Mouse (Mus musculus) spleen, adult 18-20 months (tissue): ENCODE measurements around the gene Cd164l2.

Experiments used
- DNase-seq, 2 experiments: peaks; one replicate each; pipeline ENCODE4 v3.0.0; 2022; ENCODE audit warnings: mixed read lengths in 2 of 2

Gene Cd164l2

DNA sequence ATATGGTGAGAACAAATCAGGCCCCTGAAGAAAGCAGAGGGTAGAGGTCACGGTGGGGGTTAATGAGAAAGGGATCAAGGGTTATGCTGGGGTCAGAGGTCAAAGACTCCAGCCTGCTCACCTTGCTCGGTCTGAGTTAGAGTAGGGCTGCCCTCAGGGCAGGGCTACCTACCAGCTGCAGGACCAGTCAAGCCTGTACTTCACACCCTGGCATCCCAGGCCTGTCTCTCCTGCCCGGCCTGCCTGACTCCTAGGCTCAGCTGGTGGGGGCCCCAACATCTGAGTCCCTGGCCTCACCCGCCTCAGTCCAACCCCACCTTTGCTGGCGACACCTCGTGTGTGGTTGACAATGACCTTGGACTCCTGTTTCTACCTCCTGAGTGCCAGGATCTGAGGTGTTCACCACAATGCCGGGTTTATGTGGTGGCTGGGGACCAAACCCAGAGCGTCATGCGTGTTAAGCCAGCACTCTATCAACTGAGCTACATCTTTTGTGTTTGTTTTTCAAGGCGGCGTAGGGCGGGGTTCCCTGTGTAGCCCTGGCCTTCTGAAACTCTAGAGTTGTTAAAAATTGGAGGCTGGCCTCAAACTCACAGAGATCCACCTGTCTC lies 46.0 kb downstream of the Cd164l2 start:
- no peak for DNase-seq

DNA sequence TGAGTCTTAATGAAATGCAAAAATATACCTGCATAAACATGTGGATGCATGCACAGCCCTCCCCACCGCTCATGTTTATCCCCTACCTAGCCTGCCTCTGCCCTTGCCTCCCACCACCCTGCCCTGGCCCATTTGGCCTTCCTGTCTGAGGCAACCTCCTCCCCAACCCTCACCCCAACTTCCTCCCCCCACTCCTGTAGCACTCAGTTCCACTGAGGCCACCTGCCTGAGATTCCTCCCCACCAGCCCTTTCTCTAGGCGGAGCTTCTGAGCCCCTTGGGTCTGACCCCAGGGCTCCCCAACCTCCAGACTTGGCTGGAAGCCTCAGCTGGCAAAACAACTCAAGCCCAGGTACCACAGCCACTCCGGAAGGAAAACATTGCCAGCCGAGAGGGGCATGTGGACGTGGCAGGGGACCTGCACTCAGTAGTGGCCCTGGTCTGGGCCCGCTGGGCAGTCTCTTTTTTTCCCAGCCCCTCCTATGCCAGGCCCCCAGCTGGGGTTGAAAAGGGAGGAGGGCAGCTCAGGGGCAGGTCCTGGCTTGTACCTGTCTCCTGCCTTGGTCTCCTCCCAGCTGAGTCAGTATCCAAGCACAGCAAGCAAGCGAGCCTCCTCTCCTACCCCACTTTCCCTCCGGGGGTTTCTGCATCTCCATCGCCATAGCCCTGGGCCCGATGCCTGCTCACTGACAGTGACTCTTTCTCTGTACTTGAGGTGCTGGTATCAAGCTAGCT lies 49.9 kb downstream of the Cd164l2 start:
- no peak for DNase-seq

DNA sequence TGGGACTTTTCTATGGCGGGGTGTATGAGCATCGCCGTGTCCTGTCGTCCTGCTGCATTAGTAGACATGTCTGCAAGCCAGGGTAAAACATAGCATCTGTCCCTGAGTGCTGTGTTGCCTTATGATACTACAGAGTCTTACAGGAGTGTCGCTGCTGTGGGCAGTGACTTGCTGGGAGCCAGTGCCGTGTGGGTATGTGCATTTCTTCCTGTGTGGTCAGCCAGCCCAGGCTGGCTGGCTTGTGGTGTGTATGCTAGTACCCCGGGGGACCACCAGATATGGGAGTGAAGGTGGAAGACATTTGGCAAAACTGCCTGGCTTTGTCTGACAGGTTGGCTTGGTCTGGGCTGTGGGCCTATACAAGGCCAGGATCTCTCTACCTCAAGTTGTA lies 50.4 kb downstream of the Cd164l2 start:
- no peak for DNase-seq

DNA sequence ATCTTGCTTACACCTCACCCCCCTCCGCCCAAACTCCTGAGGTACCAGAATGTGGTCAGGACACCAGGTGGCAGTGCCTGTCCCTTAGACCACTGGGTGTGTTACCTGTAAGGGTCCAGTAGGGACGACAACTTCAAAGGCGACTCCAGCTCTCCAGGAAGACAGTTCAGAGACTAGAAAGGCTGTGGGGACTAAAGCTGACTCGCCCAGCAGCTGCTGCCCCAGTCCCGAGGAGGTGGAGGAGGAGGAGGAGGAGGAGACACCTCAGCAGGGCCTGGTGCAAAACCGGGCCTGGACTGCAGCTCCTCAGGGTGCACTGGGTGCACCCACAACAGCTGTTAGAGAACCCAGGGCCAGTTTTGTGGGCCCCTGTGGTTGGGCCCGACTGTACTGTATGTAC lies 51.0 kb downstream of the Cd164l2 start, which contains the start of gene Sytl1:
Gene Sytl1, minus strand, starts transcription at position 232 of the 400 bp plus-strand sequence.
- no peak for DNase-seq

DNA sequence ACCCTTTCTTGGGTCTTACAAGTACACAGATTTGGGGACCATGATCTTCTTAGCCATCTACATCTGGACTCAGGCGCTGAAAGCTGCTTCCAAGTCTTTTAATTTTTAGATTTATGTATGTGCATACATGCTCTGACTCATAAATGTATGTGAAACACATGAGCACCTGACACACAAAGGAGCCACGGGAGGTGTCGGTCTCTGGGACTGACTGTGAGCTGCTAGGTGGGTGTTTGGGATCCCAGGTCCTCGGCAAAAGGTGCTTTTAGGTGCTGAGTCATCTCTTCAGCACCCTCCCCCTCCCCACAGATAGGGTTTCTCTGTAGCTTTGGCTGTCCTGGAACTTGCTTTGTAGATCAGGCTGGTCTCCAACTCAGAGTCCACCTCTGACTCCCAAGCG lies 51.8 kb downstream of the Cd164l2 start:
- no peak for DNase-seq

DNA sequence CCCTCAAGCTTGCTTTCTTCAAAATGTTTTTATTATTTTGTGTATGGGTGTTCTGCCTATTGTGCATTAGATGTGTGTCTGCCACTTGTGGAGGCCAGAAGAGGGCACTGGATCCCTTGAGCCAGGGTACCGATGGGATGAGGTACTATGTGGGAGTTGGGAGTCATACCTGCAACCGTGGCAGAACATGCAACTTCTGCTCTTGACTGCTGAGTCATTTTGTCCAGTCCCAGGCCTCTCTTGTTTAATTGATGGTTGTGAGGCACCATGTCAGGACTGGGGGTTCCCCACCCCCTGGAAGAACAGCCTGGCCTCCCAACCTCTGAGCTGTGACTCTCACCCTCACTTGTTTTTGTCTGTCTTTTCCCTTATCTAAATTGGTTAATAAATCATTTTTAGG lies 52.6 kb downstream of the Cd164l2 start:
- no peak for DNase-seq

DNA sequence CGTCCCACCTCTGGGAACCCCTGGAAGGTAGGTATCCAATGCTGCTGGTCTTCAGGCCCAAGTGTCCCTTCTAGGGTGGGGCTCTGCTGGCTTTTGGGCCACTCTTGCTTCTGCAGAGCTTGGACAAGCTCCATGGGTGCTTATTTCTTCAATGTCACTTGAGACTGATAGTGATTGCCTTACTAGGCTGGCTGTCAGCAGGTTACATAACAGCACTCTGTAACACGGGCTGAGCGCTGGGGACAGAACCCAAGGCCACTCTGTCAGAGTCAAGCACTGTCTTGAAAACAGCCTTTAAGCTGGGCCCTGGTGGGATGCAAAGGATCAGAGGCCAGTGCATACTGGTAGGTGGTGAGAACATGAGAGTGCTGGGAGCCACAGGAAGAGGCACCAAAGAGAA lies 53.4 kb downstream of the Cd164l2 start:
- DNase-seq: no peak

DNA sequence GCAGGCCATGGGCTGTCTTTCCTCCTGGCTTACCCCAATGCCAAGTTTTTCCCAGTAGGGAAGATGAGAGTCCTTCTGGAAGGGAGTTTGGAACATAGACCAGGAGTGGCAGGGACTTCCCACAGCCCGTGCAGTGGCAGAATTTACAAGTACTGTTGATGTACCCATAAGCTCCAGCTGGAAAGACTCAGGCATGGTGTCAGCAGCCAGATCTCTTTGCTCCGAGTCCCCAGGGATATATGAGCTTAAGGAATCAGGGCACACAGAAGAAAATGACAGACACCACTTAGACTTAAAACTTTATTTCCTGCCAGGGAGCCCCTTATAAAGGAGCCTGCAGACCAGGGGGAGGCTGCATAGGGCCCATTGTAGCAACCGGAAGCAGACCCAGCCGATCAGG lies 53.8 kb downstream of the Cd164l2 start:
- no peak for DNase-seq

DNA sequence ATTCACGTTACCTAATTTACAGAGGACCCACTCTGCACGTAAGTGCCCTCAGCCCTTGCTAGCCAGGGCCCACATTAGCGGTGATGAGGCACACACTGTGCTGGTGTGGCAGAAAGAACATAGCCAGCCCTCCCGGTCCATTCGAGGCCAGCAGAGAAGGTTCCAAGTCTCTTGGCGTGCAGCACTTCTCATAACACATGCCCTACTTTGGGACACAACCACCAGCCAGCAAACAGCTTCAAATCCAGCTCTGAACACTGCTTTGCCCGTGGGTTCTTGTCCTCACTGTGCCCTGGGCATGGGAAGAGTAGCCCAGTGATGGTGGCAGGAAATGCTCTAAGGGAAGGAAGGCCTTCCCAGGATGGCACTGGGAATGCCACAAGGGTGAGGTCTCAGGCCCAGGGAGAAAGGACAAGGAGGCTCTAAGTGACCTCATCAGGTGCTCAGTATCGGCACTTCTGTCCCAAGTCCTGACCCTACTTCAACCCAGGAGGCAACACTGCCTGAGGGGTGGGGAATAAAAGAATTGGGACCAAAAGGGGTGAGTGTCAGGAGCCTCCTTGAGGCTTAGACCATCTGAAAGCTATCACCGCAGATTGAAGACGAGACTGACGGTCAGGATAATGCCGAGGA lies 54.4 kb downstream of the Cd164l2 start:
- no peak for DNase-seq

DNA sequence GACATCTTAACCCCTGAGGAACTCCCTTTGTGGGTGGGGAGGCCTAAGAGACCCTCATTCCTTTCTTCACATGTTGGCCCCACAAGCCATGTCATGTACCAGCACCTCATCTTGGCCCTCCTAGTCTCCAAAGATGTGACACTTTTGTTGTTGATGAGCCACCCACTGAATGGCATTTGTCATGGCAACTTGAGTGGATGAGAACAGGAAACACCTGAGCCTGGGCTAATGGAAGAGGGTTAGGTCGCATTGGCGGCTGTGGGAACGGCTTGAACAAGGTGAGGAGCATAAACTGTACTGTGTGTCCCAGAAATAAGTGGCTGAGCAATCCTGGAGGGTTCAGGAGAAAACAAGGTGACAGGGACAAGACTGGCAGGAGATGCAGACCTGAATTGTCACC lies 57.0 kb downstream of the Cd164l2 start:
- DNase-seq: no peak

DNA sequence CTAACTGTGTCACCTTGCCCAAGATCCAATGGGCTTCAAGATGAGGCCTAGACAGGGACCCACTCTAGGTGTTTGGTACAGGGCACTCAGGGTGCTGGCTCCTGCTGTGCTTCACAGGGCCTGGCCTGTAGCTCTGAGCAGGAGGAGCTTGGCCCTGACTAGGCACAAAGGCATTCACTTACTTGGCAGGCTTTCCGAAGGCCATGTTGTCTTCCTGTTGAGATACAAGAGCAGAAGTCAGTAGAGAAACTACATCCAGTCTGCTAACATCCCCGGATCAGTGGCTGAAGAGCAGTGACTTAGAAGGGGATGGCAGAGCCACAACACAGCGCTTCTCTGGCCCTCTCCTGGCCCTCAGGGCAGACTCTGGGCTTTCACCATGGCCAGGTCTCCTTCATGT lies 57.7 kb downstream of the Cd164l2 start:
- DNase-seq: no peak

DNA sequence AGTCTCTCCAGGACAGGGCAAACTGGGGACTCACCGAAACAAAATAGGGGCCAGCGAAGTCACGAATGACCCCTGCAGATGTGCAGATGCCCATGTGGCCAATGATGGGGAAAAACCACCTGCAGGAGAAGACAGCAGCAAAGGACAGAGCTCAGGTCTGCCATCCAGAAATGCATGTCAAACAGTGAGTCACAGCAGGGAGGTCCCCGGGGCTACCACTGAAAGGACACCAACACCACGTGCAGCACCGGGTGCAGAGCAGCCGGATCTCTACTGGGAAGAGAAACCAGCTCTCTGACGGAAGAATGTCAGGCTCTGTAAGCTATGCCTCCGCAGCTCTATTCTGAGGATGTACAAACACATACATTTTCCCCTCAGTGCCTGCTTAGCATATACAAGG lies 59.0 kb downstream of the Cd164l2 start:
- no peak for DNase-seq
